Comparison of ENCODE assay signal across 9 mouse cellular contexts in the genomic region with DNA sequence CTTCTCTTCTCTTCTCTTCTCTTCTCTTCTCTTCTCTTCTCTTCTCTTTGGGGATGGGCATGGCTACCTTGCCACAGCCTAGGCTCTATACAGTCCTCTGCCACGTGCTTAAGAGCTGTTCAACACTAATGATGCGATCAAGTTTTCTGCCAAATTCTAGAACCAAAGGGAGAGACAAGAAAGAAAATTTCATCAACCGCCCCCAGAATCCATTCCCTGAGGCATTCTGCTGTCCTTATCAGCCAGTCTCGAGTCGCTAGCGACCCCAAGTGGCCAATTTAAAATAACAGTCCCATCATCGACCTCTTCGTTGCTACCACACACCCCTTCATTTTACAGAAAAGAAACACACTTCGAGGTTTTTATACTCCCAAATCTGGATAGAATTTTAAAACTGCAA.
DNase-seq lines count a peak whose midpoint lies in the region; ATAC-seq and TF ChIP-seq lines count a peak whose summit lies in the region.
"Had no signal": no experiment of that assay in that cellular context is flagged by ENCODE, and none has a peak within 500 bp of the region (broad histone marks: within the 10 kb centered on the region; RNA-seq: fewer than 3 reads in every experiment).

No protein-coding gene starts in this region.

- peak; percentile 48 for TF ChIP-seq EP300 in lung, postnatal 0 days (IDR thresholded peaks at IDR 0.05)

- TF ChIP-seq CTCF in lung, postnatal 0 days (IDR thresholded peaks at IDR 0.05): peak; percentile 88

- ATAC-seq in hindbrain, embryonic 13.5 days (ENCODE audit: low FRiP score): peak; percentile 67
- ATAC-seq in lung, postnatal 0 days: peak; percentile 80

- no peaks in the 10 kb centered on the region for H3K27me3 ChIP-seq in hindbrain, embryonic 13.5 days
- H3K27me3 ChIP-seq in lung, postnatal 0 days (replicated peaks; ENCODE audit: insufficient read depth, low read length): no peaks in the 10 kb centered on the region
- H3K27me3 ChIP-seq: megakaryocyte, embryonic 14.5 days had no signal

- H3K4me1 ChIP-seq in hindbrain, embryonic 13.5 days (replicated peaks): peaks cover 13% of the 10 kb centered on the region
- H3K4me1 ChIP-seq in lung, postnatal 0 days (ENCODE audit: insufficient read depth, low read depth, low read length): no peaks in the 10 kb centered on the region

- WGBS in hindbrain, embryonic 13.5 days: 3% methylated on average over 9 of the region's 9 CpGs
- WGBS in lung, postnatal 0 days: under 1% methylated on average over 9 of the region's 9 CpGs

- DNase-seq in adipocyte (ENCODE audit: low spot score): peak; percentile 83
- peak; percentile 61 to 81 for DNase-seq in cerebellum, postnatal 25 days
- peak; percentile 83 to 94 for DNase-seq in frontal cortex, postnatal 36 days (ENCODE audit: low spot score in 2 of 2)
- peak; percentile 84 to 94 for DNase-seq in layer of hippocampus, postnatal 14 days (ENCODE audit: low spot score in 2 of 2)
- DNase-seq in lung, postnatal 0 days (ENCODE audit: low spot score): peak; percentile 88
- DNase-seq in retina, postnatal 7 days (ENCODE audit: low read depth, low spot score): peak; percentile 63
- DNase-seq in natural killer cell, adult 2 months (ENCODE audit: low spot score in 2 of 2): no peak

- H3K27ac ChIP-seq in hindbrain, embryonic 13.5 days: peak overlapping the region; percentile 71; the same call in 1 of the 2 replicates
- no peak overlapping the region for H3K27ac ChIP-seq in lung, postnatal 0 days (ENCODE audit: low read length)

- H3K36me3 ChIP-seq in hindbrain, embryonic 13.5 days: no peaks in the 10 kb centered on the region
- no peaks in the 10 kb centered on the region for H3K36me3 ChIP-seq in lung, postnatal 0 days (ENCODE audit: insufficient read depth, low read length)

- H3K4me3 ChIP-seq in hindbrain, embryonic 13.5 days: peak overlapping the region; percentile 38
- peak overlapping the region; percentile 31; the same call in 1 of the 2 replicates for H3K4me3 ChIP-seq in lung, postnatal 0 days (ENCODE audit: low read depth, low read length)
- H3K4me3 ChIP-seq: megakaryocyte, embryonic 14.5 days had no signal

- H3K9ac ChIP-seq in hindbrain, embryonic 13.5 days: peak overlapping the region; percentile 71
- H3K9ac ChIP-seq in lung, postnatal 0 days (replicated peaks; ENCODE audit: low read depth): no peak overlapping the region

- H3K4me2 ChIP-seq in hindbrain, embryonic 13.5 days: peak overlapping the region; percentile 62
- H3K4me2 ChIP-seq in lung, postnatal 0 days (replicated peaks; ENCODE audit: low read depth, low read length): peak overlapping the region; percentile 59

- no peaks in the 10 kb centered on the region for H3K9me3 ChIP-seq in hindbrain, embryonic 13.5 days
- no peaks in the 10 kb centered on the region for H3K9me3 ChIP-seq in lung, postnatal 0 days (ENCODE audit: low read length)
- H3K9me3 ChIP-seq: megakaryocyte, embryonic 14.5 days had no signal

Comparison
In these comparisons a context has a peak if more than half of its experiments do, and no peak if none do; other contexts are left out.
1. DNase-seq: peak in adipocyte (single experiment), cerebellum, postnatal 25 days (2 of 2), frontal cortex, postnatal 36 days (2 of 2), layer of hippocampus, postnatal 14 days (2 of 2), lung, postnatal 0 days (single experiment) and retina, postnatal 7 days (single experiment); none in natural killer cell, adult 2 months (0 of 2).